Mouse (Mus musculus): ENCODE measurements around the gene Ankk1.

- TF ChIP-seq CTCF (IDR thresholded peaks at IDR 0.05; ENCODE audit: extremely low read depth, insufficient read depth, low read length) (no peak), POLR2A (IDR thresholded peaks at IDR 0.05; ENCODE audit: extremely low read depth, insufficient read depth, low read length) (no peak)
Observed at GRCm38 (mm10) chr9:49426921-49427320, at the start of gene Ankk1.
